Mouse (Mus musculus) midbrain, postnatal 0 days (tissue): Measurements from ENCODE around the gene H3f3b. TPM values are rescaled to one million over a fixed set of nuclear protein-coding genes. Genes with fewer than 3 reads are reported as not detected.

ENCODE experiments used
- ATAC-seq: fragments of 200-750 bp; cut with Nextera tagmentation; 2 replicates; pipeline ENCODE4 v1.8.0; 2017; ENCODE audit warnings: moderate number of reproducible peaks, mild to moderate bottlenecking, moderate TSS enrichment, moderate library complexity; ENCODE audit not compliant: low FRiP score
- DNase-seq: peaks from one replicate; pipeline ENCODE4 v3.0.0-alpha.2; 2015; ENCODE audit warnings: low spot score
- H3K27ac ChIP-seq: fragments of 300-500 bp; sonication (generic); 2 replicates; pipeline ENCODE4 v1.5.1; 2014; ENCODE audit warnings: low read depth, mild to moderate bottlenecking, low read length, mixed read lengths
- H3K27me3 ChIP-seq: fragments of 300-500 bp; sonication (generic); 2 replicates; pipeline ENCODE4 v1.6.1; 2014; ENCODE audit warnings: low read length, control low read depth, mixed read lengths; ENCODE audit not compliant: insufficient read depth
- H3K36me3 ChIP-seq: fragments of 300-500 bp; sonication (generic); 2 replicates; pipeline ENCODE4 v1.6.1; 2014; ENCODE audit warnings: low read length, control low read depth, mixed read lengths; ENCODE audit not compliant: insufficient read depth
- H3K4me1 ChIP-seq: fragments of 300-500 bp; sonication (generic); 2 replicates; pipeline ENCODE4 v1.6.1; 2014; ENCODE audit warnings: mild to moderate bottlenecking, control low read depth, antibody characterized with exemption, low read length, mixed read lengths; ENCODE audit not compliant: insufficient read depth
- H3K4me2 ChIP-seq: fragments of 300-500 bp; sonication (generic); 2 replicates; pipeline ENCODE4 v1.6.1; 2014; ENCODE audit warnings: low read depth, mild to moderate bottlenecking, low read length, mixed read lengths; ENCODE audit not compliant: poor library complexity, severe bottlenecking
- H3K4me3 ChIP-seq: fragments of 300-500 bp; sonication (generic); 2 replicates; pipeline ENCODE4 v1.5.1; 2014; ENCODE audit warnings: low read depth, mild to moderate bottlenecking, low read length, moderate library complexity
- H3K9ac ChIP-seq: fragments of 300-500 bp; sonication (generic); replicated peaks from 2 replicates; pipeline ENCODE4 v1.6.1; 2014; ENCODE audit warnings: mild to moderate bottlenecking, low read length, moderate library complexity, mixed read lengths; ENCODE audit not compliant: poor library complexity, severe bottlenecking
- H3K9me3 ChIP-seq: fragments of 300-500 bp; sonication (generic); 2 replicates; pipeline ENCODE4 v1.6.1; 2016; ENCODE audit warnings: low read length, control low read depth
- CTCF ChIP-seq: IDR thresholded peaks from 2 replicates; pipeline ENCODE4 v1.5.1; 2016; ENCODE audit warnings: antibody characterized with exemption, mild to moderate bottlenecking
- WGBS: fragments of 180-500 bp; shearing (Covaris S2); extraction: QIAGEN DNeasy Blood & Tissue Kit; methylation state at CpG from one replicate; pipeline ENCODE4 v1.1.7; 2014; 5-methylcytosine and 5-hydroxymethylcytosine counted together
- polyA plus RNA-seq: library from polyadenylated mRNA; unstranded; fragments of >200 nt; fragmentation: Nextera tagmentation; extraction: Ambion mirVana; gene quantifications from 2 replicates; pipeline ENCODE4 v1.2.1, GENCODE M21; 2015
- total RNA-seq: library from RNA; depleted of rRNA; stranded (reverse); fragments of >200 nt; gene quantifications from 2 replicates; pipeline ENCODE4 v1.2.3, GENCODE M21; 2014

H3f3b gene
- total and polyA plus RNA-seq, 2 experiments from 2014 or later: 568 to 2,254 TPM

GRCm38 (mm10) chr11:116011529-116012261 is 16.1 kb downstream of the H3f3b start:
- Histone ChIP-seq H3K4me1 (0 out of 2 replicates have a peak, but pooled peaks cover 8% of the 10 kb centered on the region), H3K36me3 (peaks cover 5% of the 10 kb centered on the region; the same call in 1 of the 2 replicates), H3K27me3 (no peaks in the 10 kb centered on the region), H3K27ac (no peak overlapping the region), H3K4me2 (peak overlapping the region; percentile 88), H3K4me3 (peak overlapping the region; percentile 61), H3K9me3 (no peaks in the 10 kb centered on the region), H3K9ac (peak overlapping the region; percentile 68; the same call in 1 of the 2 replicates)
- TF ChIP-seq CTCF: no peak
- WGBS: 27% methylated on average over 13 of the region's 14 CpGs
- ATAC-seq (no peak), DNase-seq (no peak)

DNA sequence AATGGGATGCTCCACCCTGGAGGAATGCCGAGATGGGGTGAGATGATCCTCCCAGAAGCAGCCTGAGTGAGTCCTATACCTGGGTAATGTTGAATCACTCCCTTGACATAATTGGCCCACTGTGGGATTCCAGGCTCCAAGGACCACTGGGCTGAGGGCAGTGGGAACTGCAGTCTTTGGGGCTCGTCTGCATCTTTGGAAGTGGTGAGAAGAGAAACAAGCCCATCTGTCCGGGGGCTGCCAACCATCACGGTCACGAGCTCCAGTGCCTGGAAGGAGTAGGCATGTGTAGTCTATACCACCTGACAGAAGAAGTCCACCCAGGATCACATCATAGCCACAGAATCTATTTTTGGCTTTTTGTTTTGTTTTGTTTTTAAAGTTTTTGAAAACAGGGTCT is 16.8 kb downstream of the H3f3b start:
- no peak overlapping the region for H3K27ac ChIP-seq
- no peak for ATAC-seq
- 84% methylated on average over 5 of the region's 5 CpGs for WGBS

GRCm38 (mm10) chr11:116010146-116010545 is 17.6 kb downstream of the H3f3b start:
- H3K9ac ChIP-seq: no peak overlapping the region
- H3K4me2 ChIP-seq: no peak overlapping the region
- H3K4me3 ChIP-seq: no peak overlapping the region
- H3K9me3 ChIP-seq: no peaks in the 10 kb centered on the region
- peaks cover 5% of the 10 kb centered on the region; the same call in 1 of the 2 replicates for H3K36me3 ChIP-seq
- DNase-seq: no peak
- ATAC-seq: no peak
- no peak overlapping the region for H3K27ac ChIP-seq
- no peak for TF ChIP-seq CTCF
- 96% methylated on average over 8 of the region's 8 CpGs for WGBS
- H3K27me3 ChIP-seq: no peaks in the 10 kb centered on the region
- H3K4me1 ChIP-seq: peaks cover 12% of the 10 kb centered on the region; the same call in 1 of the 2 replicates

More for the DNA sequence above, 16.8 kb downstream of the H3f3b start:
- Histone ChIP-seq H3K4me3 (no peak overlapping the region), H3K4me1 (0 out of 2 replicates have a peak, but pooled peaks cover 8% of the 10 kb centered on the region), H3K9me3 (no peaks in the 10 kb centered on the region), H3K36me3 (peaks cover 5% of the 10 kb centered on the region; the same call in 1 of the 2 replicates), H3K4me2 (no peak overlapping the region), H3K27me3 (no peaks in the 10 kb centered on the region), H3K9ac (no peak overlapping the region)
- no peak for DNase-seq
- TF ChIP-seq CTCF: no peak

DNA sequence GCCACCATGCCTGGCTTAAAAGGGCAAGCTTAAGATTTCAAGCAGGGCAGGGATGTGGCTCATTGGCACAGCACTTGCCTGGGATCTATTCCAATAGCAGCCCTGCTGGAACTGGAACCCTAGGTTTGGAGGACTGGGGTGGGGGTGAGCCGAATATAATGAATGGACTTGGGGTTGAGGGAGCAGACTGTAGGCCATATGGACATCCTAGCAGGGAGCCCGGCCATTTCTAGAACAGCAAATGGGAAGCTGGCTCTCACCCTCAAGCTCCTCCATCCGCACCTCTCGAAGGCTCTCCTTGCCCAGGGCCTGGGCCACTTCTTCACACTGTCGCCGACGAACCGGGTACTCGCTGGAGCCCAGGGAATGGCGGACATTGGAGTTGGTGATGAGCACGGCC is 18.1 kb downstream of the H3f3b start:
- DNase-seq (peak; percentile 80), ATAC-seq (no peak)
- WGBS: 95% methylated on average over 11 of the region's 11 CpGs
- no peak overlapping the region for H3K27ac ChIP-seq
- no peak overlapping the region for H3K9ac ChIP-seq
- H3K4me3 ChIP-seq: no peak overlapping the region
- H3K36me3 ChIP-seq: peaks cover 5% of the 10 kb centered on the region; the same call in 1 of the 2 replicates
- no peaks in the 10 kb centered on the region for H3K9me3 ChIP-seq
- no peak overlapping the region for H3K4me2 ChIP-seq
- H3K4me1 ChIP-seq: peaks cover 14% of the 10 kb centered on the region; the same call in 1 of the 2 replicates
- no peak for TF ChIP-seq CTCF
- no peaks in the 10 kb centered on the region for H3K27me3 ChIP-seq

- Histone ChIP-seq H3K9ac (no peak overlapping the region), H3K4me3 (no peak overlapping the region), H3K4me2 (no peak overlapping the region), H3K36me3 (peaks cover 5% of the 10 kb centered on the region; the same call in 1 of the 2 replicates), H3K9me3 (no peaks in the 10 kb centered on the region), H3K27me3 (no peaks in the 10 kb centered on the region), H3K4me1 (peaks cover 14% of the 10 kb centered on the region; the same call in 1 of the 2 replicates), H3K27ac (no peak overlapping the region)
- WGBS: 80% methylated on average over 13 of the region's 13 CpGs
- TF ChIP-seq CTCF: no peak
- no peak for ATAC-seq
- no peak for DNase-seq
Measured at GRCm38 (mm10) chr11:116008832-116009375, 18.9 kb downstream of the H3f3b start.

GRCm38 (mm10) chr11:116008411-116008810 is 19.4 kb downstream of the H3f3b start:
- Histone ChIP-seq H3K9ac (no peak overlapping the region), H3K27ac (no peak overlapping the region), H3K4me3 (no peak overlapping the region), H3K4me1 (peaks cover 14% of the 10 kb centered on the region; the same call in 1 of the 2 replicates), H3K4me2 (no peak overlapping the region), H3K9me3 (no peaks in the 10 kb centered on the region), H3K36me3 (peaks cover 5% of the 10 kb centered on the region; the same call in 1 of the 2 replicates), H3K27me3 (no peaks in the 10 kb centered on the region)
- ATAC-seq: no peak
- WGBS: 91% methylated on average over 11 of the region's 11 CpGs
- no peak for TF ChIP-seq CTCF
- DNase-seq: no peak
